In the genomic region with DNA sequence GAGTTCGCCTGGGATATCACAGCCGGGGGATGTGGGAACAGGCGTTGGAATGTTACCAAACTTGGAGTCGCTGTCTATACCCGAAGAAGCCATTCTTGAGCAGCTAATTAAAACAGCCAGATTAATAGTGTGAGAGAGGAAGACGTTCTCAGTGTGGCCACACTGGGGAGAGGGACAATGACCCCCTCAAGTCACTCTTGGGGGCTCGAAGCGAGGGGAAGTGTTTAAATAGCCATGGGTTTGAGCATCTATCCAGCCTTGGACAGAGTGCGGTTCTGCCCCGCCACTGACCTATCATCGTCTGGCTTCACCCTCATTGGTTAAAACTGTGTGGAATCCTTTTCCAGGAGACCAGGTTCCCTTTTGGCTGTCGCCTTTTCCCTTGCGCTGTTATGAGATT, we compare ENCODE assay signal across 9 mouse cellular contexts. TPM values are rescaled to one million over a fixed set of nuclear protein-coding genes. Genes with fewer than 3 reads are reported as not detected.
A peak's percentile ranks its signal among the peaks of the same experiment; 100 is the strongest.
DNase-seq lines count a peak whose midpoint lies in the region; ATAC-seq and TF ChIP-seq lines count a peak whose summit lies in the region.
"Had no signal": no experiment of that assay in that cellular context is flagged by ENCODE, and none has a peak within 500 bp of the region (broad histone marks: within the 10 kb centered on the region; RNA-seq: fewer than 3 reads in every experiment).

No protein-coding gene starts in this region.

- no peaks in the 10 kb centered on the region for H3K27me3 ChIP-seq in heart, embryonic 15.5 days
- H3K27me3 ChIP-seq in hindbrain, embryonic 10.5 days (ENCODE audit: insufficient read depth, poor library complexity, severe bottlenecking), result no peaks in the 10 kb centered on the region; the same call in 1 of the 2 replicates

- 11% methylated on average over 13 of the region's 13 CpGs for WGBS in heart, embryonic 15.5 days
- 35% methylated on average over 13 of the region's 13 CpGs for WGBS in hindbrain, embryonic 10.5 days
- WGBS in macrophage (ENCODE audit: missing documents), result 26% methylated on average over 13 of the region's 13 CpGs

- in situ Hi-C loops in ES-E14 (cut with MboI; ENCODE audit: low sequenced_read_pairs in 2 of 2, unreplicated experiment in 2 of 2), result no loop called here

- peaks cover 91% of the 10 kb centered on the region for H3K4me1 ChIP-seq in heart, embryonic 15.5 days (replicated peaks)
- H3K4me1 ChIP-seq in ES-E14 (ENCODE audit: control insufficient read depth in 2 of 2, insufficient read depth in 2 of 2, low read length in 2 of 2, poor library complexity in 1 of 2), result peaks cover 26 to 66% of the 10 kb centered on the region in 2 experiments
- H3K4me1 ChIP-seq in hindbrain, embryonic 10.5 days (replicated peaks), result peaks cover 97% of the 10 kb centered on the region

- ATAC-seq in heart, embryonic 15.5 days (replicated peaks; ENCODE audit: insufficient number of reproducible peaks, insufficient read depth, low FRiP score, low read depth), result no peak

- no peaks in the 10 kb centered on the region for H3K36me3 ChIP-seq in heart, embryonic 15.5 days
- no peaks in the 10 kb centered on the region for H3K36me3 ChIP-seq in ES-E14 (ENCODE audit: control insufficient read depth, insufficient read depth, low read length, poor library complexity, severe bottlenecking)
- no peaks in the 10 kb centered on the region for H3K36me3 ChIP-seq in hindbrain, embryonic 10.5 days
- H3K36me3 ChIP-seq in macrophage (ENCODE audit: inconsistent target), result no peaks in the 10 kb centered on the region
- H3K36me3 ChIP-seq: G1E had no signal

- peak overlapping the region; percentile 93 for H3K27ac ChIP-seq in heart, embryonic 15.5 days
- H3K27ac ChIP-seq in ES-E14 (ENCODE audit: insufficient read depth, low read depth, low read length, poor library complexity, severe bottlenecking), result peak overlapping the region; percentile 95
- H3K27ac ChIP-seq in hindbrain, embryonic 10.5 days, result peak overlapping the region; percentile 86
- H3K27ac ChIP-seq in macrophage, result peak overlapping the region; percentile 97

- H3K79me2 ChIP-seq in macrophage (ENCODE audit: inconsistent target), result peaks cover 86% of the 10 kb centered on the region

- peak overlapping the region; percentile 70 for H3K4me2 ChIP-seq in heart, embryonic 15.5 days

- H3K9ac ChIP-seq in heart, embryonic 15.5 days, result peak overlapping the region; percentile 4; the same call in 1 of the 2 replicates
- H3K9ac ChIP-seq in ES-E14 (ENCODE audit: insufficient read depth, low read depth, low read length, poor library complexity, severe bottlenecking), result peak overlapping the region; percentile 73

- no peak for DNase-seq in heart, postnatal 10 days
- no peak for DNase-seq in ES-E14 (ENCODE audit: low read depth, low spot score)
- DNase-seq in hindbrain, embryonic 10.5 days (ENCODE audit: low spot score), result no peak
- no peak for DNase-seq in cerebellum, adult 9-11 months
- DNase-seq in frontal cortex, postnatal 14 days (ENCODE audit: low spot score in 2 of 2), result no peak
- DNase-seq in spleen, adult 12 weeks (ENCODE audit: low spot score), result no peak

- intact Hi-C loops in heart, postnatal 10 days (cut with DNase I), result no loop called here

- H3K4me3 ChIP-seq in heart, embryonic 15.5 days, result peak overlapping the region; percentile 41
- peak overlapping the region; percentile 37 to 53; a peak in 3 of 4 replicates for H3K4me3 ChIP-seq in ES-E14 (ENCODE audit: insufficient read depth in 1 of 2, low read depth in 1 of 2, low read length in 2 of 2, poor library complexity in 1 of 2, severe bottlenecking in 1 of 2)
- peak overlapping the region; percentile 26 for H3K4me3 ChIP-seq in hindbrain, embryonic 10.5 days
- H3K4me3 ChIP-seq in macrophage (ENCODE audit: inconsistent target), result no peak overlapping the region

- H3K9me3 ChIP-seq in heart, embryonic 15.5 days (replicated peaks), result no peaks in the 10 kb centered on the region
- H3K9me3 ChIP-seq in ES-E14 (ENCODE audit: control insufficient read depth, insufficient read depth, low read depth, low read length), result no peaks in the 10 kb centered on the region
- H3K9me3 ChIP-seq in hindbrain, embryonic 10.5 days, result no peaks in the 10 kb centered on the region
- H3K9me3 ChIP-seq: G1E had no signal

TF ChIP-seq in ES-E14, 5 proteins besides CTCF, POLR2A, EP300 and RAD21:
- TF ChIP-seq ZC3H11A (IDR thresholded peaks at IDR 0.05; ENCODE audit: borderline replicate concordance, low read depth, low read length), result no peak
- TF ChIP-seq ZNF384 (IDR thresholded peaks at IDR 0.05; ENCODE audit: low read depth, low read length), result no peak
- no peak for TF ChIP-seq HCFC1 (IDR thresholded peaks at IDR 0.05; ENCODE audit: borderline replicate concordance, insufficient read depth, low read length)
- TF ChIP-seq CHD2 (IDR thresholded peaks at IDR 0.05; ENCODE audit: low read depth, low read length), result no peak

RNA-seq across cellular contexts. Expression of a gene that starts 4.6 kb away (rescaled TPM):
- polyA plus RNA-seq in heart, embryonic 15.5 days (2015; fragmentation: Nextera tagmentation; extraction: Ambion mirVana), result 0.05 TPM in 1 of 2 replicates, not detected in the other
- not detected for total RNA-seq in heart, postnatal 10 days (2021)
- 0.09 and 0.16 TPM in 2 replicates for total RNA-seq in ES-E14 (2012; rRNA removed)
- not detected in 2 replicates for polyA plus RNA-seq in hindbrain, embryonic 10.5 days (2016; fragmentation: Nextera tagmentation; extraction: Ambion mirVana)
- under 1 TPM in 1 of 26 experiments, not detected in 25; 0.20 TPM for total RNA-seq in macrophage (2018; cell fraction: chromatin; rRNA removed)
- total RNA-seq in macrophage (2018; cell fraction: cytosol; rRNA removed), result not detected
- not detected for total RNA-seq in macrophage (2018; cell fraction: nucleus; rRNA removed)
- polyA plus RNA-seq in macrophage (2018), result not detected in 3 replicates
- total RNA-seq: G1E had no signal

RNA-seq across cellular contexts. Expression of a gene that starts 24.3 kb away (rescaled TPM):
- 25.2 and 33.2 TPM in 2 replicates for polyA plus RNA-seq in heart, embryonic 15.5 days (2015; fragmentation: Nextera tagmentation; extraction: Ambion mirVana)
- 10 to 100 TPM; 15.6 to 15.7 TPM for total RNA-seq in heart, postnatal 10 days (2021)
- 63.5 and 84.0 TPM in 2 replicates for total RNA-seq in ES-E14 (2012; rRNA removed)
- 22.5 and 26.3 TPM in 2 replicates for polyA plus RNA-seq in hindbrain, embryonic 10.5 days (2016; fragmentation: Nextera tagmentation; extraction: Ambion mirVana)
- 10 to 100 TPM in 12 of 26 experiments, 1 to 10 TPM in 14; 2.3 to 22.2 (median 7.9) TPM for total RNA-seq in macrophage (2018; cell fraction: chromatin; rRNA removed)
- total RNA-seq in macrophage (2018; cell fraction: cytosol; rRNA removed), result 10 to 100 TPM in 11 of 26 experiments, 1 to 10 TPM in 15; 5.6 to 14.9 (median 9.5) TPM
- total RNA-seq in macrophage (2018; cell fraction: nucleus; rRNA removed), result 10 to 100 TPM in 4 of 26 experiments, 1 to 10 TPM in 22; 2.7 to 13.3 (median 6.7) TPM
- 5.2 to 11.2 TPM (median 9.2 TPM) in 3 replicates for polyA plus RNA-seq in macrophage (2018)

RNA-seq across cellular contexts. Expression of a gene that starts 55.0 kb away (rescaled TPM):
- polyA plus RNA-seq in heart, embryonic 15.5 days (2015; fragmentation: Nextera tagmentation; extraction: Ambion mirVana), result not detected in 2 replicates
- not detected for total RNA-seq in heart, postnatal 10 days (2021)
- 0.09 TPM in 1 of 2 replicates, not detected in the other for total RNA-seq in ES-E14 (2012; rRNA removed)
- polyA plus RNA-seq in hindbrain, embryonic 10.5 days (2016; fragmentation: Nextera tagmentation; extraction: Ambion mirVana), result not detected in 2 replicates
- not detected for total RNA-seq in macrophage (2018; cell fraction: chromatin; rRNA removed)
- not detected for total RNA-seq in macrophage (2018; cell fraction: cytosol; rRNA removed)
- under 1 TPM in 1 of 26 experiments, not detected in 25; 0.34 TPM for total RNA-seq in macrophage (2018; cell fraction: nucleus; rRNA removed)
- polyA plus RNA-seq in macrophage (2018), result not detected in 3 replicates
- total RNA-seq: G1E had no signal
- polyA plus RNA-seq: G1E had no signal
